Mouse (Mus musculus) forebrain, embryonic 13.5 days (tissue): Measurements from ENCODE around the gene Rybp. TPM values are rescaled to one million over a fixed set of nuclear protein-coding genes. Genes with fewer than 3 reads are reported as not detected.

Experiments
- ATAC-seq: fragments of 200-750 bp; cut with Nextera tagmentation; 2 replicates; pipeline ENCODE4 v1.8.0; 2017
- H3K27ac ChIP-seq: fragments of 300-500 bp; sonication (generic); 2 replicates; pipeline ENCODE4 v1.5.1; 2015; ENCODE audit warnings: inconsistent platforms, mild to moderate bottlenecking, moderate library complexity
- H3K27me3 ChIP-seq: fragments of 300-500 bp; sonication (generic); 2 replicates; pipeline ENCODE4 v1.6.1; 2015; ENCODE audit warnings: mild to moderate bottlenecking, inconsistent platforms
- H3K36me3 ChIP-seq: fragments of 300-500 bp; sonication (generic); 2 replicates; pipeline ENCODE4 v1.6.1; 2015; ENCODE audit warnings: mild to moderate bottlenecking, inconsistent platforms; ENCODE audit not compliant: poor library complexity, severe bottlenecking
- H3K4me1 ChIP-seq: fragments of 300-500 bp; sonication (generic); 2 replicates; pipeline ENCODE4 v1.6.1; 2015; ENCODE audit warnings: inconsistent platforms
- H3K4me2 ChIP-seq: fragments of 300-500 bp; sonication (generic); 2 replicates; pipeline ENCODE4 v1.6.1; 2015; ENCODE audit warnings: inconsistent platforms, mild to moderate bottlenecking, moderate library complexity
- H3K4me3 ChIP-seq: fragments of 300-500 bp; sonication (generic); 2 replicates; pipeline ENCODE4 v1.5.1; 2015; ENCODE audit warnings: mild to moderate bottlenecking, inconsistent platforms
- H3K9ac ChIP-seq: fragments of 300-500 bp; sonication (generic); 2 replicates; pipeline ENCODE4 v1.6.1; 2015; ENCODE audit warnings: mild to moderate bottlenecking, inconsistent platforms
- H3K9me3 ChIP-seq: fragments of 300-500 bp; sonication (generic); replicated peaks from 2 replicates; pipeline ENCODE4 v1.6.1; 2016; ENCODE audit warnings: inconsistent platforms
- WGBS: fragments of 180-500 bp; shearing (Covaris S2); methylation state at CpG from one replicate; pipeline ENCODE4 v1.1.7; 2015; 5-methylcytosine and 5-hydroxymethylcytosine counted together
- polyA plus RNA-seq: library from polyadenylated mRNA; unstranded; fragments of >200 nt; fragmentation: Nextera tagmentation; extraction: Ambion mirVana; gene quantifications from 2 replicates; pipeline ENCODE4 v1.2.1, GENCODE M21; 2015

The Rybp gene
- polyA plus RNA-seq, 1 experiment from 2014 or later = 19.1 TPM

- Histone ChIP-seq H3K9ac (no peak overlapping the region), H3K27me3 (no peaks in the 10 kb centered on the region), H3K4me1 (no peaks in the 10 kb centered on the region), H3K4me2 (no peak overlapping the region), H3K36me3 (no peaks in the 10 kb centered on the region), H3K27ac (no peak overlapping the region), H3K4me3 (no peak overlapping the region), H3K9me3 (no peaks in the 10 kb centered on the region)
- ATAC-seq = no peak
- WGBS = 71% methylated on average over 8 of the region's 8 CpGs
Measured at GRCm38 (mm10) chr6:100314201-100314600, 26.9 kb upstream of the Rybp start.

GRCm38 (mm10) chr6:100311167-100311566 lies 23.9 kb upstream of the Rybp start:
- Histone ChIP-seq H3K9me3 (no peaks in the 10 kb centered on the region), H3K27me3 (no peaks in the 10 kb centered on the region), H3K9ac (no peak overlapping the region), H3K36me3 (no peaks in the 10 kb centered on the region), H3K4me3 (no peak overlapping the region), H3K4me1 (no peaks in the 10 kb centered on the region), H3K27ac (no peak overlapping the region), H3K4me2 (no peak overlapping the region)
- ATAC-seq = no peak
- 84% methylated on average over 1 of the region's 1 CpGs for WGBS

GRCm38 (mm10) chr6:100304831-100305230 lies 17.5 kb upstream of the Rybp start:
- no peak overlapping the region for H3K4me2 ChIP-seq
- no peak overlapping the region for H3K27ac ChIP-seq
- H3K4me1 ChIP-seq = no peaks in the 10 kb centered on the region
- 88% methylated on average over 10 of the region's 10 CpGs for WGBS
- H3K4me3 ChIP-seq = no peak overlapping the region
- H3K9ac ChIP-seq = no peak overlapping the region
- no peaks in the 10 kb centered on the region for H3K9me3 ChIP-seq
- no peak for ATAC-seq
- no peaks in the 10 kb centered on the region for H3K27me3 ChIP-seq
- no peaks in the 10 kb centered on the region for H3K36me3 ChIP-seq

GRCm38 (mm10) chr6:100301410-100302108 lies 14.3 kb upstream of the Rybp start:
- Histone ChIP-seq H3K4me3 (no peak overlapping the region), H3K27ac (no peak overlapping the region), H3K27me3 (no peaks in the 10 kb centered on the region), H3K36me3 (no peaks in the 10 kb centered on the region), H3K9ac (no peak overlapping the region), H3K4me1 (no peaks in the 10 kb centered on the region), H3K4me2 (no peak overlapping the region), H3K9me3 (no peaks in the 10 kb centered on the region)
- WGBS = 71% methylated on average over 8 of the region's 8 CpGs
- ATAC-seq = no peak

GRCm38 (mm10) chr6:100300831-100301230 lies 13.5 kb upstream of the Rybp start:
- Histone ChIP-seq H3K4me3 (no peak overlapping the region), H3K4me1 (no peaks in the 10 kb centered on the region), H3K9me3 (no peaks in the 10 kb centered on the region), H3K4me2 (no peak overlapping the region), H3K27me3 (no peaks in the 10 kb centered on the region), H3K27ac (no peak overlapping the region), H3K36me3 (no peaks in the 10 kb centered on the region), H3K9ac (no peak overlapping the region)
- ATAC-seq = no peak
- WGBS = 33% methylated on average over 3 of the region's 3 CpGs

GRCm38 (mm10) chr6:100298945-100299344 lies 11.7 kb upstream of the Rybp start:
- no peaks in the 10 kb centered on the region for H3K4me1 ChIP-seq
- no peaks in the 10 kb centered on the region for H3K9me3 ChIP-seq
- H3K4me3 ChIP-seq = no peak overlapping the region
- WGBS = 44% methylated on average over 4 of the region's 4 CpGs
- no peak overlapping the region for H3K27ac ChIP-seq
- no peaks in the 10 kb centered on the region for H3K36me3 ChIP-seq
- H3K27me3 ChIP-seq = no peaks in the 10 kb centered on the region
- H3K4me2 ChIP-seq = no peak overlapping the region
- H3K9ac ChIP-seq = no peak overlapping the region
- no peak for ATAC-seq

- WGBS = 86% methylated on average over 8 of the region's 8 CpGs
- H3K27ac ChIP-seq = no peak overlapping the region
- no peak for ATAC-seq
Measured at GRCm38 (mm10) chr6:100297536-100297935, 10.3 kb upstream of the Rybp start.

GRCm38 (mm10) chr6:100292411-100292810 lies 5.1 kb upstream of the Rybp start:
- 75% methylated on average over 6 of the region's 6 CpGs for WGBS
- Histone ChIP-seq H3K9ac (no peak overlapping the region), H3K36me3 (no peaks in the 10 kb centered on the region), H3K27ac (no peak overlapping the region), H3K9me3 (0 out of 2 replicates have a peak, but pooled peaks cover 4% of the 10 kb centered on the region), H3K27me3 (peaks cover 14% of the 10 kb centered on the region), H3K4me3 (no peak overlapping the region), H3K4me2 (no peak overlapping the region), H3K4me1 (peaks cover 10% of the 10 kb centered on the region)
- ATAC-seq = no peak

More at GRCm38 (mm10) chr6:100297536-100297935, 10.3 kb upstream of the Rybp start:
- no peaks in the 10 kb centered on the region for H3K27me3 ChIP-seq
- no peak overlapping the region for H3K9ac ChIP-seq
- H3K9me3 ChIP-seq = 0 out of 2 replicates have a peak, but pooled peaks cover 3% of the 10 kb centered on the region
- H3K4me3 ChIP-seq = no peak overlapping the region
- no peaks in the 10 kb centered on the region for H3K4me1 ChIP-seq
- H3K36me3 ChIP-seq = no peaks in the 10 kb centered on the region
- no peak overlapping the region for H3K4me2 ChIP-seq

- Histone ChIP-seq H3K36me3 (no peaks in the 10 kb centered on the region), H3K4me1 (peaks cover 29% of the 10 kb centered on the region), H3K4me3 (no peak overlapping the region), H3K4me2 (no peak overlapping the region), H3K27ac (no peak overlapping the region), H3K27me3 (peaks cover 14% of the 10 kb centered on the region), H3K9me3 (0 out of 2 replicates have a peak, but pooled peaks cover 4% of the 10 kb centered on the region), H3K9ac (no peak overlapping the region)
- no peak for ATAC-seq
- WGBS = 86% methylated on average over 5 of the region's 5 CpGs
Measured at GRCm38 (mm10) chr6:100289058-100289457, 1.8 kb upstream of the Rybp start.

GRCm38 (mm10) chr6:100288730-100289035 lies 1.4 kb upstream of the Rybp start:
- ATAC-seq = no peak
- H3K36me3 ChIP-seq = no peaks in the 10 kb centered on the region
- no peak overlapping the region for H3K4me3 ChIP-seq
- H3K27me3 ChIP-seq = peaks cover 14% of the 10 kb centered on the region
- peak overlapping the region; percentile 88; the same call in 1 of the 2 replicates for H3K4me2 ChIP-seq
- H3K9ac ChIP-seq = no peak overlapping the region
- 56% methylated on average over 4 of the region's 4 CpGs for WGBS
- H3K27ac ChIP-seq = no peak overlapping the region
- H3K4me1 ChIP-seq = peaks cover 33% of the 10 kb centered on the region
- H3K9me3 ChIP-seq = 0 out of 2 replicates have a peak, but pooled peaks cover 4% of the 10 kb centered on the region

- Histone ChIP-seq H3K9ac (peak overlapping the region; percentile 75), H3K9me3 (0 out of 2 replicates have a peak, but pooled peaks cover 4% of the 10 kb centered on the region), H3K4me1 (peaks cover 38% of the 10 kb centered on the region), H3K27ac (peak overlapping the region; percentile 75; the same call in 1 of the 2 replicates), H3K27me3 (peaks cover 14% of the 10 kb centered on the region), H3K4me2 (peak overlapping the region; percentile 88), H3K36me3 (no peaks in the 10 kb centered on the region), H3K4me3 (peak overlapping the region; percentile 73)
- ATAC-seq = peak; percentile 22; the same call in 1 of the 2 replicates
- 2% methylated on average over 23 of the region's 23 CpGs for WGBS
Measured at GRCm38 (mm10) chr6:100288016-100288729, 888 bp upstream of the Rybp start.

GRCm38 (mm10) chr6:100286573-100287333 lies 532 bp downstream of the Rybp start:
- Histone ChIP-seq H3K36me3 (no peaks in the 10 kb centered on the region), H3K27me3 (peaks cover 14% of the 10 kb centered on the region), H3K4me2 (peak overlapping the region; percentile 72), H3K9me3 (no peaks in the 10 kb centered on the region), H3K4me3 (peak overlapping the region; percentile 73), H3K27ac (peak overlapping the region; percentile 97), H3K4me1 (peaks cover 40% of the 10 kb centered on the region), H3K9ac (peak overlapping the region; percentile 95)
- peak; percentile 77 for ATAC-seq
- WGBS = under 1% methylated on average over 57 of the region's 117 CpGs
